Mouse (Mus musculus) frontal cortex, postnatal 10 days (tissue): ENCODE results near the gene Nanos3.

Experiments used
- DNase-seq, 2 experiments: peaks; one replicate each; pipeline ENCODE4 v3.0.0; 2022; ENCODE audit warnings: low spot score in 2 of 2, mixed read lengths in 1 of 2

The Nanos3 gene

DNA sequence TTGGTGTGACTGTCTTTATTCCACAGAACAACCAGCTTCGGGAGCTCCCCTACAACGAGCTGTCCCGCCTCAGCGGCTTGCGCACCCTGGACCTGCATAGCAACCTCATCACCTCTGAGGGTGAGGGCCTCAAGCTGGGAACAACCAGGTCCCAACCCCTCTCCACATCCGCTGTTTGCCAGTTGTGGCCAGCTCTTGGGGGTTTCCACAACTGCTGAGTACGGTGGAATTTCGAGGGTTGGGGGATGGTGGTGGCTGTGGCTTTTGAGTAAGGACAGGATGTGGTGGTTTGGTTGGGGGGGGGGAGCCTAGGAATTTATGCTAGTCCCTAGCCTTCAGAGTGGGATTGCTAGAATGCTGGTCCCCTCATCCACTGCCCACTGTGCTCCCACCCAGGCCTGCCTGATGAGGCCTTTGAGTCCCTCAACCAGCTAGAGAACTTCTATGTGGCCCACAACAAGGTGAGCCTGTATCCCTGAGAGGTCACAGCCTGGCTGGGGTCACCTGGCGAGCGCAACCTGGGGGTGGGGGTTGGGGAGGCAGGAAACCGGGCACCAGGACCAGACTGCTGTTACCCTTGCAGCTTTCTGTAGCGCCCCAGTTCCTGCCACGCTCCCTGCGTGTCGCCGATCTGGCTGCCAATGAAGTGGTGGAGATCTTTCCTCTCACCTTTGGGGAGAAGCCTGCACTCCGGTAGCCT is 57.7 kb downstream of the Nanos3 start:
- DNase-seq: no peak

DNA sequence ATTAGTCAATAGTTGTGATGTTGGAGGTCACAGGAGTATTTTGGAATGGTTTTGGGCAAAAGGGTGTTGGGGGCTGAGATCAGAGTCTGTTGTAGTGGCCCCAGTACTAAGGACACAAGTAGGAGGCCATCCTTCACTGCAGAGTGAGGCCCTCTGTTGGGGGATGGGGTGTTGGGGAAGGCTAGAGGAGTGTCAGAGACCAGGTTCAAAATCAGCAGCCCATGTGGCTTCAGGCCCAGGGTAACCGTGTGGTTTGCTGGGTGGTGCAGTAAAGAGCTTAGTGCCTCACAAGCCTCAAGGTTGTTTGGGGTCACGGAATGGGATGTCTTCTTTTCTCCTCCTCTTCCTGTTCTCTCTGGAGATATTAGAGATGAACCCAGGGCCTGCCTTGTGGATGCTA is 58.3 kb downstream of the Nanos3 start:
- DNase-seq: no peak

DNA sequence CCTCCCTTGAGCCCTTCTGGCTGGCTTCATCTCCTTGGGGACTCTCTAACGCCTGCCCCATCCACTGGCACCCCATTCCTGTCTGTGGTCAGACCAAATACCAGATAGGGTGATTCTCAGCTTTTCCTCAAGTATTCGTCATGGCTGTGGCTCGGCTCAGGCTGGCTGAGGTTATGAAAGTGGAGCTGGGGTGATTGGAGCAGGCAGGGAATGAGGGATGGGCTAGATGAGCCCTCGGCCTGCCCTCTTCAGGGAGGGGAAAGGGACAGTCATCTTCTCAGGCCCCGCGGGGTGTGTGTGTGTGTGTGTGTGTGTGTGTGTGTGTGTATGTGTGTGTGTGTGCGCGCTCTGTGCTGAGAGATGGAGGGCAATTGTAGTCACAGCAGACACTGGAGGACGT is 59.4 kb downstream of the Nanos3 start, which contains the start of gene Podnl1:
Podnl1 (plus strand) TSS at position 334 of the 400 bp plus-strand sequence.
- DNase-seq: no peak
